Mouse (Mus musculus) CH12.LX (cell line): ENCODE measurements at regions not wholly inside any gene's neighbourhood (a gene's known extent, or its start where the extent isn't known, plus 50 kb on each side); places are given as distances from the start of the nearest gene placed in this dataset.

Source experiments
- DNase-seq: peaks from one replicate; pipeline ENCODE4 v3.0.0-alpha.2; 2013; ENCODE audit errors: extremely low read depth
- H3K27ac ChIP-seq: 2 replicates; pipeline ENCODE4 v1.5.1; 2012; ENCODE audit warnings: low read depth, mild to moderate bottlenecking, control low read depth, moderate library complexity; ENCODE audit not compliant: insufficient read depth
- H3K27me3 ChIP-seq: replicated peaks from 2 replicates; pipeline ENCODE3; 2012; ENCODE audit warnings: inconsistent platforms
- H3K36me3 ChIP-seq, 2 experiments: replicated peaks in 1 of 2; 2 replicates each; pipeline versions ENCODE3 to v1.6.1; 2012; ENCODE audit warnings: inconsistent platforms in 1 of 2, low read length in 1 of 2, mild to moderate bottlenecking in 1 of 2, mixed read lengths in 1 of 2, moderate library complexity in 1 of 2; ENCODE audit not compliant: control insufficient read depth in 1 of 2, insufficient read depth in 1 of 2
- H3K4me1 ChIP-seq, 2 experiments: 2 replicates each; pipeline ENCODE4 v1.6.1; 2012; ENCODE audit warnings: inconsistent platforms in 1 of 2, moderate library complexity in 1 of 2; ENCODE audit not compliant: insufficient read depth in 2 of 2, control insufficient read depth in 1 of 2
- H3K4me2 ChIP-seq: 2 replicates; pipeline ENCODE4 v1.6.1; 2012; ENCODE audit warnings: low read depth, mild to moderate bottlenecking, control low read depth; ENCODE audit not compliant: poor library complexity, insufficient read depth, severe bottlenecking
- H3K4me3 ChIP-seq, 3 experiments: fragments of 150-350 bp in 1 of 3; sonication (generic) in 1 of 3; replicated peaks in 1 of 3; 2 replicates each; pipeline versions ENCODE3 to v1.5.1; 2011 to 2012; ENCODE audit warnings: low read depth in 2 of 3, low read length in 2 of 3, mild to moderate bottlenecking in 2 of 3, moderate library complexity in 2 of 3, control low read depth in 1 of 3, improper control_type of control experiment in 1 of 3, inconsistent platforms in 1 of 3, mixed read lengths in 1 of 3; ENCODE audit not compliant: poor library complexity in 1 of 3
- H3K79me2 ChIP-seq: replicated peaks from 2 replicates; pipeline ENCODE4 v1.6.1; 2012; ENCODE audit warnings: mild to moderate bottlenecking, moderate library complexity; ENCODE audit not compliant: control insufficient read depth, poor library complexity, insufficient read depth, severe bottlenecking; ENCODE audit errors: extremely low read depth
- H3K9ac ChIP-seq: 2 replicates; pipeline ENCODE4 v1.6.1; 2012; ENCODE audit warnings: low read depth, mild to moderate bottlenecking, control low read depth, moderate library complexity; ENCODE audit not compliant: insufficient read depth
- H3K9me3 ChIP-seq: replicated peaks from 2 replicates; pipeline ENCODE3; 2012; ENCODE audit warnings: low read length, inconsistent platforms, mixed read lengths
- BHLHE40 ChIP-seq: IDR thresholded peaks from 2 replicates; pipeline ENCODE4 v1.6.1; 2011; ENCODE audit warnings: mild to moderate bottlenecking, low read depth, low read length, improper control_type of control experiment
- CHD1 ChIP-seq: IDR thresholded peaks from 2 replicates; pipeline ENCODE4 v1.6.1; 2012; ENCODE audit warnings: low read depth, low read length, improper control_type of control experiment, inconsistent platforms
- CTCF ChIP-seq, 2 experiments: IDR thresholded peaks in 1 of 2; conservative IDR thresholded peaks in 1 of 2; 2 replicates each; pipeline ENCODE4 v1.5.1; 2011 to 2012; ENCODE audit warnings: low read depth in 2 of 2, low read length in 2 of 2, improper control_type of control experiment in 1 of 2, inconsistent platforms in 1 of 2, mild to moderate bottlenecking in 1 of 2, moderate library complexity in 1 of 2
- E2F4 ChIP-seq: IDR thresholded peaks from 2 replicates; pipeline ENCODE4 v1.6.1; 2011; ENCODE audit warnings: low read depth, low read length, improper control_type of control experiment; ENCODE audit not compliant: insufficient replicate concordance
- EP300 ChIP-seq: IDR thresholded peaks from 2 replicates; pipeline ENCODE4 v1.6.1; 2011; ENCODE audit warnings: low read length, improper control_type of control experiment
- HCFC1 ChIP-seq: IDR thresholded peaks from 2 replicates; pipeline ENCODE4 v1.6.1; 2012; ENCODE audit warnings: low read depth, mild to moderate bottlenecking, inconsistent platforms, low read length, improper control_type of control experiment
- IRF4 ChIP-seq: IDR thresholded peaks from 2 replicates; pipeline ENCODE4 v1.6.1; 2014; ENCODE audit warnings: low read depth, mild to moderate bottlenecking, inconsistent platforms, low read length, improper control_type of control experiment
- MAFK ChIP-seq: IDR thresholded peaks from 2 replicates; pipeline ENCODE4 v1.6.1; 2011; ENCODE audit warnings: low read length, improper control_type of control experiment; ENCODE audit not compliant: insufficient replicate concordance
- MAX ChIP-seq: IDR thresholded peaks from 2 replicates; pipeline ENCODE4 v1.6.1; 2011; ENCODE audit warnings: low read length, improper control_type of control experiment
- MAZ ChIP-seq: IDR thresholded peaks from 2 replicates; pipeline ENCODE4 v1.6.1; 2012; ENCODE audit warnings: low read depth, mild to moderate bottlenecking, inconsistent platforms, low read length, improper control_type of control experiment, moderate library complexity
- MXI1 ChIP-seq: IDR thresholded peaks from 2 replicates; pipeline ENCODE4 v1.6.1; 2011; ENCODE audit warnings: mild to moderate bottlenecking, low read depth, low read length, improper control_type of control experiment
- NELFE ChIP-seq: IDR thresholded peaks from 2 replicates; pipeline ENCODE4 v1.6.1; 2011; ENCODE audit warnings: low read depth, low read length, improper control_type of control experiment
- PAX5 ChIP-seq: IDR thresholded peaks from 2 replicates; pipeline ENCODE4 v1.6.1; 2012; ENCODE audit warnings: low read length, inconsistent platforms, mixed read lengths
- POLR2A ChIP-seq: IDR thresholded peaks from 2 replicates; pipeline ENCODE4 v1.6.1; 2011; ENCODE audit warnings: low read depth, mild to moderate bottlenecking, improper control_type of control experiment, low read length
- POLR2AphosphoS2 ChIP-seq: IDR thresholded peaks from 2 replicates; pipeline ENCODE4 v1.6.1; 2011; ENCODE audit warnings: low read depth, low read length, improper control_type of control experiment
- RCOR1 ChIP-seq: conservative IDR thresholded peaks from 2 replicates; pipeline ENCODE4 v1.6.1; 2012; ENCODE audit warnings: low read depth, mild to moderate bottlenecking, inconsistent platforms, low read length, improper control_type of control experiment
- SMC3 ChIP-seq: IDR thresholded peaks from 2 replicates; pipeline ENCODE4 v1.6.1; 2011; ENCODE audit warnings: low read depth, low read length, improper control_type of control experiment
- TCF12 ChIP-seq: IDR thresholded peaks from 2 replicates; pipeline ENCODE4 v1.6.1; 2014; ENCODE audit warnings: low read depth, mild to moderate bottlenecking, inconsistent platforms, low read length, improper control_type of control experiment
- UBTF ChIP-seq: IDR thresholded peaks from 2 replicates; pipeline ENCODE4 v1.6.1; 2012; ENCODE audit warnings: low read depth, mild to moderate bottlenecking, inconsistent platforms, low read length, improper control_type of control experiment, moderate library complexity
- USF2 ChIP-seq: conservative IDR thresholded peaks from 2 replicates; pipeline ENCODE4 v1.6.1; 2011; ENCODE audit warnings: low read depth, low read length, improper control_type of control experiment
- ZC3H11A ChIP-seq: IDR thresholded peaks from 2 replicates; pipeline ENCODE4 v1.6.1; 2012; ENCODE audit warnings: low read depth, mild to moderate bottlenecking, inconsistent platforms, low read length, improper control_type of control experiment
- ZNF384 ChIP-seq: IDR thresholded peaks from 2 replicates; pipeline ENCODE4 v1.6.1; 2012; ENCODE audit warnings: low read depth, low read length, improper control_type of control experiment, inconsistent platforms
- dilution Hi-C: fragments of 300-500 bp; cut with MboI; formaldehyde crosslinking; loops from 2 replicates; pipeline ENCODE4 v1.14.3; 2020; ENCODE audit warnings: low sequenced_read_pairs; ENCODE audit not compliant: extremely low pct_unique_long_range_greater_than_20kb, extremely low pct_ligation_motif_present
- in situ Hi-C: fragments of 300-500 bp; cut with MboI; formaldehyde crosslinking; loops from 3 replicates; pipeline ENCODE4 v1.14.3; 2019; ENCODE audit warnings: low sequenced_read_pairs, low pct_ligation_motif_present, low pct_unique_long_range_greater_than_20kb, mixed read lengths

DNA sequence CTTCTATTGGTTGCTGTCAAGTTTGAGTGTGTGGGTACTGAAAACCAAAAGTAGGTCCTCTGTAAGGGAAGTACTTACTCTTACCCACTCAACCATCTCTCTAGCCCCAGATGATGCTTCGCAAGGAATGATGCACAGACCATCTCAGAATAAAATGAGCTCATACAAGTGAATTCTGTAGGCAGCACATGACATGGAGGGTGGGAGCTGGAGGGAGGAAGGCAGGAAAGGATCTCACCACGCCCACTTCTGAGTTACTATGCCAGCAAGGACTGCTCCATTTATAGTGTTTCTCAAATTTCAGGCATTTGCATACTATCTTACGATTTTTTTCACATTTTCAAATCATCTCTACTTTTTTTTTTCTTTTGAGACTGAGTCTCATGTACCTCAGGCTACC is 273.8 kb upstream of the Rack1 start:
- no peak for TF ChIP-seq ZC3H11A
- no peak for TF ChIP-seq MAFK
- no peak for TF ChIP-seq POLR2A
- no peak for TF ChIP-seq TCF12
- no peak for TF ChIP-seq IRF4
- TF ChIP-seq HCFC1 = no peak
- TF ChIP-seq E2F4 = no peak
- TF ChIP-seq MAZ = no peak
- no peak for TF ChIP-seq CTCF (conservative IDR thresholded peaks at IDR 0.05 in 1 of 2, IDR thresholded peaks at IDR 0.05 in 1 of 2; ENCODE audit: low read depth in 2 of 2, low read length in 2 of 2)
- no peak for TF ChIP-seq ZNF384
- TF ChIP-seq USF2 = no peak
- TF ChIP-seq MAX = no peak
- TF ChIP-seq PAX5 = no peak
- TF ChIP-seq RCOR1 = no peak

GRCm38 (mm10) chr11:48525517-48525916 is 274.6 kb upstream of the Rack1 start:
- Histone ChIP-seq H3K9me3 (no peaks in the 10 kb centered on the region), H3K4me3 (no peak overlapping the region), H3K27ac (no peak overlapping the region), H3K4me1 (no peaks in the 10 kb centered on the region), H3K9ac (no peak overlapping the region), H3K27me3 (no peaks in the 10 kb centered on the region), H3K4me2 (no peak overlapping the region)
- TF ChIP-seq NELFE (no peak), CHD1 (no peak), POLR2AphosphoS2 (no peak), RCOR1 (no peak), MXI1 (no peak), BHLHE40 (no peak), EP300 (no peak), SMC3 (no peak), POLR2A (no peak), UBTF (no peak), ZC3H11A (no peak)
- TF ChIP-seq, all 38 proteins: peak for 0
- no peaks in the 10 kb centered on the region for H3K36me3 ChIP-seq
- in situ Hi-C loops (no loop called here), dilution Hi-C loops (no loop called here)
- no peaks in the 10 kb centered on the region for H3K79me2 ChIP-seq
- no peak for DNase-seq

More for the DNA sequence above, 273.8 kb upstream of the Rack1 start:
- no peak overlapping the region for H3K9ac ChIP-seq
- H3K4me1 ChIP-seq = no peaks in the 10 kb centered on the region
- H3K4me2 ChIP-seq = no peak overlapping the region
- H3K9me3 ChIP-seq = no peaks in the 10 kb centered on the region
- no peak overlapping the region for H3K27ac ChIP-seq
- no peaks in the 10 kb centered on the region for H3K27me3 ChIP-seq
- no peak for DNase-seq
- in situ Hi-C loops = no loop called here
- no peak overlapping the region for H3K4me3 ChIP-seq
- dilution Hi-C loops = no loop called here
- H3K79me2 ChIP-seq = no peaks in the 10 kb centered on the region
- H3K36me3 ChIP-seq = no peaks in the 10 kb centered on the region
